Mouse (Mus musculus) layer of hippocampus, adult 18-20 months (tissue): ENCODE data around the gene Itga5. TPM values are rescaled to one million over a fixed set of nuclear protein-coding genes. Genes with fewer than 3 reads are reported as not detected.
"Not testable (repeated sequence)": the region's sequence is repeated elsewhere in the genome, so short reads cannot be mapped to it uniquely, and the experiment has no call there.

Experiments
- DNase-seq, 2 experiments: peaks; one replicate each; pipeline ENCODE4 v3.0.0; 2022; ENCODE audit warnings: low spot score in 2 of 2
- long read RNA-seq: library from polyadenylated mRNA; stranded (forward); transcript quantifications from one replicate; pipeline ENCODE4 v2.0.0, GENCODE M21; 2021
- total RNA-seq, 2 experiments: library from RNA; stranded (reverse); gene quantifications; 2 replicates each; pipeline ENCODE4 v1.2.3; 2021

Itga5 gene
- total RNA-seq = 1 to 10 TPM; 1.1 to 1.2 TPM
- long read RNA-seq, partial matches to known transcripts = 1 of 1 reads
- long read RNA-seq, other reads (novel, unspliced or antisense) = 0 of 1 reads

GRCm38 (mm10) chr15:103366376-103367149, at the start of gene Itga5:
Itga5 (minus strand) TSS chr15:103366763.
- no peak for DNase-seq

- not testable (repeated sequence) for DNase-seq
Measured at GRCm38 (mm10) chr15:103405586-103405985, 39.0 kb upstream of the Itga5 start.

GRCm38 (mm10) chr15:103401361-103401760, 34.8 kb upstream of the Itga5 start:
- DNase-seq = no peak

- DNase-seq = no peak
Measured at GRCm38 (mm10) chr15:103393577-103393976, 27.0 kb upstream of the Itga5 start.

- no peak for DNase-seq
Measured at GRCm38 (mm10) chr15:103388556-103389145, 22.1 kb upstream of the Itga5 start.

- DNase-seq = no peak
Measured at GRCm38 (mm10) chr15:103383771-103384488, 17.4 kb upstream of the Itga5 start.

GRCm38 (mm10) chr15:103382795-103383406, 16.3 kb upstream of the Itga5 start:
- no peak for DNase-seq

GRCm38 (mm10) chr15:103382075-103382474, 15.5 kb upstream of the Itga5 start:
- DNase-seq = no peak

- no peak for DNase-seq
Measured at GRCm38 (mm10) chr15:103378665-103379356, 12.2 kb upstream of the Itga5 start.

- DNase-seq = no peak
Measured at GRCm38 (mm10) chr15:103377752-103378664, 11.4 kb upstream of the Itga5 start.

GRCm38 (mm10) chr15:103376837-103377269, 10.3 kb upstream of the Itga5 start:
- DNase-seq = no peak

GRCm38 (mm10) chr15:103375112-103375800, 8.7 kb upstream of the Itga5 start:
- DNase-seq = no peak

- DNase-seq = no peak
Measured at GRCm38 (mm10) chr15:103372461-103372860, 5.9 kb upstream of the Itga5 start.

- DNase-seq = no peak
Measured at GRCm38 (mm10) chr15:103371741-103372140, 5.2 kb upstream of the Itga5 start.

- no peak for DNase-seq
Measured at GRCm38 (mm10) chr15:103371208-103371607, 4.6 kb upstream of the Itga5 start.

GRCm38 (mm10) chr15:103370462-103370861, 3.9 kb upstream of the Itga5 start:
- no peak for DNase-seq

GRCm38 (mm10) chr15:103369123-103369522, 2.6 kb upstream of the Itga5 start:
- no peak for DNase-seq

- DNase-seq = no peak
Measured at GRCm38 (mm10) chr15:103368179-103368940, 1.8 kb upstream of the Itga5 start.
